Mouse (Mus musculus) midbrain, embryonic 11.5 days (tissue): ENCODE measurements at regions not wholly inside any gene's neighbourhood (a gene's known extent, or its start where the extent isn't known, plus 50 kb on each side); places are given as distances from the start of the nearest gene placed in this dataset.

Experiments
- ATAC-seq: fragments of 200-750 bp; cut with Nextera tagmentation; 2 replicates; pipeline ENCODE4 v1.8.0; 2017; ENCODE audit warnings: moderate TSS enrichment, moderate library complexity; ENCODE audit not compliant: low FRiP score
- DNase-seq: peaks from one replicate; pipeline ENCODE4 v3.0.0; 2015; ENCODE audit warnings: low spot score; ENCODE audit errors: missing footprints
- H3K27ac ChIP-seq: fragments of 300-500 bp; sonication (generic); 2 replicates; pipeline ENCODE4 v1.5.1; 2014; ENCODE audit warnings: low read depth, low read length
- H3K27me3 ChIP-seq: fragments of 300-500 bp; sonication (generic); 2 replicates; pipeline ENCODE4 v1.6.1; 2014; ENCODE audit warnings: mild to moderate bottlenecking, low read length, moderate library complexity, mixed read lengths; ENCODE audit not compliant: control insufficient read depth, insufficient read depth
- H3K36me3 ChIP-seq: fragments of 300-500 bp; sonication (generic); 2 replicates; pipeline ENCODE4 v1.6.1; 2014; ENCODE audit warnings: mild to moderate bottlenecking, low read length, moderate library complexity, mixed read lengths; ENCODE audit not compliant: control insufficient read depth, insufficient read depth
- H3K4me1 ChIP-seq: fragments of 300-500 bp; sonication (generic); 2 replicates; pipeline ENCODE4 v1.6.1; 2014; ENCODE audit warnings: low read length; ENCODE audit not compliant: control insufficient read depth, insufficient read depth
- H3K4me2 ChIP-seq: fragments of 300-500 bp; sonication (generic); 2 replicates; pipeline ENCODE4 v1.6.1; 2014; ENCODE audit warnings: mild to moderate bottlenecking, moderate library complexity
- H3K4me3 ChIP-seq: fragments of 300-500 bp; sonication (generic); 2 replicates; pipeline ENCODE4 v1.5.1; 2014; ENCODE audit warnings: low read depth, low read length
- H3K9ac ChIP-seq: fragments of 300-500 bp; sonication (generic); 2 replicates; pipeline ENCODE4 v1.6.1; 2014; ENCODE audit warnings: low read length
- H3K9me3 ChIP-seq: fragments of 300-500 bp; sonication (generic); 2 replicates; pipeline ENCODE4 v1.6.1; 2016; ENCODE audit warnings: low read length; ENCODE audit not compliant: control insufficient read depth
- WGBS: fragments of 180-500 bp; shearing (Covaris S2); extraction: QIAGEN DNeasy Blood & Tissue Kit; methylation state at CpG from one replicate; pipeline ENCODE4 v1.1.7; 2014; 5-methylcytosine and 5-hydroxymethylcytosine counted together

DNA sequence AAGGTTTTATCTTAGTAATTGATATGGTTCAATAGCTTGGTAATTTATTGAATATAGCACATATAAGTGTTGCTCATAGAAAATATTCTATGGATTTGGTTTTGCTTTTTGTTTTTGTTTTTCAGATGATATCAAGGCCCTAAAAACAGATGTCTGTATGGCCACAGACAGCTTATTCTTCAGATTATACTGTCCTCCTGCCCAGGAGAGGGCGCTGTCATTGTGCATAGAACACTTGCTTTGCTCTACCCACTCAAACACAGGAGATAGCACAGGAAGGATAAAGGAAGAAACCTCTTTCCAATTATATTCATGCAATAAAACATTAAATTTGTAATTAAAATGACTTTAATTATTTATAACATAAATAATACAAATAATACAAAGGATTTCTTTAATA is 115.4 kb upstream of the Ndst3 start:
- Histone ChIP-seq H3K9ac (no peak overlapping the region), H3K27me3 (no peaks in the 10 kb centered on the region), H3K36me3 (no peaks in the 10 kb centered on the region), H3K27ac (no peak overlapping the region), H3K4me2 (no peak overlapping the region), H3K4me1 (peaks cover 2% of the 10 kb centered on the region; the same call in 1 of the 2 replicates), H3K9me3 (no peaks in the 10 kb centered on the region), H3K4me3 (no peak overlapping the region)
- ATAC-seq = no peak
- DNase-seq = peak; percentile 26
- 91% methylated on average over 1 of the region's 1 CpGs for WGBS

DNA sequence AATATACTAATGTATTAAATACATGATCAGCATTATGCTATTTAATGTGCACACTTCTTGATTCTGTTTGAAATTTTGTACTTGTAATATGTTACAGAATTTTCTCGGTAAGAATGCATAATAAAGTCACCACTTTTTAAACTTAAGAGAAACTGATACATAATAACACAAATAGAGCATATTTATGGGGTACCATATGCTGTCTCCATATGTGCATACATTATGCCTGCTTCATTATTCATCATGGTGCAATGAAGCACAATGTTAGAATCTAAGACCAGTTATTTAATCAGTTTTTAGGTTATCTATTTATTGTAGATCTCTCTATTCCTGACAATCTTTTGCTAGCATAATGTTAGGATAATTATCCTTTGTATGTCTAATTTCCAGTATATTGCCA is 115.9 kb upstream of the Ndst3 start:
- H3K4me1 ChIP-seq = peaks cover 4% of the 10 kb centered on the region; the same call in 1 of the 2 replicates
- no peak overlapping the region for H3K4me3 ChIP-seq
- ATAC-seq = no peak
- no peak overlapping the region for H3K27ac ChIP-seq
- H3K9me3 ChIP-seq = no peaks in the 10 kb centered on the region
- H3K4me2 ChIP-seq = no peak overlapping the region
- 93% methylated on average over 1 of the region's 1 CpGs for WGBS
- DNase-seq = no peak
- no peaks in the 10 kb centered on the region for H3K36me3 ChIP-seq
- H3K27me3 ChIP-seq = no peaks in the 10 kb centered on the region
- H3K9ac ChIP-seq = no peak overlapping the region

DNA sequence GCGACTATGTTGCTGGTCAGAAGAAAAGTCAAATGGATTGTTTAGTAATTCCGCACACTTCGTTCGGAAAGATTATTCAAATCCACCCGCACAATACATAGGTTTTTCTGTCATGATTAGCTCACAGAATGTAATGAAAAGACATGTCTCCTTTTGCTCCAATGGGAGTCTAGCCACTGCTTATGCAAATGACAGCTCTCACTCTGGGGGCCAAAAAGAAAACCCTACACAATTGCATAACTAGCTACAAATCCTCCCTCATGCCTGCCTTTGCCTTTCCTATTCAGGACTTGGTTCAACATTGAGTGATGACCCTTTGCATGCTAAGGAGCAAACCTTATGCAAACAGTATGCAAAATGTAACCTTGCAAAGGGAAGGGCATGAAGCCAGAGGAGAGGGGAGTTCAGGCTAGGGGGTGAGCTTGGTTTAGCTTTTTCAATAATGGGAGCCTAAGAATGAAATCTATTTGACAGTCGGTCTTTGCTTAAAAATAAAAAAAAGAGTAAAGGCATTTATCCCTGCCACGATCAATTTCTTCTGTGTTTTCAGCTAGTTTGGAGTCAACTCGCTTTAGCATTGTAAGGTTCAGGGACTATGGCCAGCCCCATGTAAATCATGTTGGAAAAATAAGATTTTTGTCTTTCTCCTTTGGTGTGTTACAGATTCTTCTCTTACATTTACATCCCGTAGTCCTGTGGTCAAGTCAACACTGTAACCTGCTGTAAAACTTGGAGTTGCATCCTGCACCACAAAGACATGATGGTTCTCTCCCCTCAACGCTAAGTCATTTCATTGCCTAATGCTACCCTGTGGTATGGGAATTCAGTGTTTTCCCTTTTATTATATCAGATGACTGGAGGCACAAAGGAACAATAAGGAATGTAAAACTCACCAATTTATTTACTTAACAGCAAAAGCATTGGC is 119.6 kb upstream of the Ndst3 start:
- DNase-seq (peak; percentile 92), ATAC-seq (peak; percentile 88)
- H3K9ac ChIP-seq = no peak overlapping the region

DNA sequence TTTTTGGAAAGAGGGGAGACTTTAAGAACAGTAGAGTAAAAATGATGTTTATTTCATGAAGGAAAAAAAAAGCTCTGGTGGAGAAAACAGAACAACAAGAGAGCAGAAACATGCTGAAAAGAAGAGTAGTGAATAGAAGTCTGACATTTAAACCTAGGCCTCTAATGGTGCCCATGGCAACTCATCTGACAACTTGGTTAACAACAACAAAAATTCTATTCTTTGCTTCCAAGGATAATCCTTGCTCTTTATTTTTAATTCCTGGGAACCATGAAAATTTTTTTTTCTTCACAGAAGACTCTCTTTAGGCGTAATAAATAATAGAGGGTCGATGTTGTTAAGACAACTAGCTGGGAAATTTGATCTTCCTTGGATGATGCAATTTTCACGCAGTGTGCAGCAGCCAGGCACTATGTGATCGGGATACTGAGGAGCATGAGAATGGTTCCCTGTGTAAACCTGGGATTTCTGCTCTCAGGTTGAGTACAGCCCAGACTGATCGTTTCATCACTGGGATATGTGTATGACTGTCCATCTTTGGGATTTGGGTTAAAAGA is 120.4 kb upstream of the Ndst3 start:
- H3K4me3 ChIP-seq = no peak overlapping the region
- H3K27ac ChIP-seq = peak overlapping the region; percentile 55
- no peak overlapping the region for H3K9ac ChIP-seq
- no peaks in the 10 kb centered on the region for H3K9me3 ChIP-seq
- no peaks in the 10 kb centered on the region for H3K27me3 ChIP-seq
- no peak overlapping the region for H3K4me2 ChIP-seq
- WGBS = 27% methylated on average over 5 of the region's 5 CpGs
- peak; percentile 83 for ATAC-seq
- no peaks in the 10 kb centered on the region for H3K36me3 ChIP-seq
- H3K4me1 ChIP-seq = peaks cover 4% of the 10 kb centered on the region; the same call in 1 of the 2 replicates
- DNase-seq = peak; percentile 90

More for the DNA sequence above, 119.6 kb upstream of the Ndst3 start:
- Histone ChIP-seq H3K4me1 (peaks cover 4% of the 10 kb centered on the region; the same call in 1 of the 2 replicates), H3K4me2 (no peak overlapping the region), H3K27ac (peak overlapping the region; percentile 55), H3K36me3 (no peaks in the 10 kb centered on the region), H3K4me3 (no peak overlapping the region), H3K27me3 (no peaks in the 10 kb centered on the region), H3K9me3 (no peaks in the 10 kb centered on the region)
- 47% methylated on average over 10 of the region's 10 CpGs for WGBS

DNA sequence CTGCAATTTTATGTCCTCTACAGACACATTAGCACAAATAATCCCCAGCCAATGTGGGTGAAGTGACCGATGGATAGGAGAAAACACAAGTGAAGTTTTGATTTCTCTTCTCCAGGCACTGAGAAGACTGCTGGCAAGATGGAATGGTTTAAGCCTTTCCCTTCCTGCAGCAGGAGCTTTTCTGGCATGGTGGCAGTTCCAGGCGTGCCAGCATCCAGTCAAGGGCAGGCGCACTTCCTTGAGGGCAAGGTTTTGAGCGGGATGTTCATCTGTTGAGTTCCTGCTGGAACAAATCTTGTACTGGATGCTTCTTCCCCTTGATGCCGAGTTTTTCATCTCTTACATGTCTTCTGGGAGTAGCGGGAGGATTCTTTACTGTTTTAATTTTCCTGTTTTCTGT is 138.1 kb upstream of the Ndst3 start:
- no peak for ATAC-seq
- H3K36me3 ChIP-seq = no peaks in the 10 kb centered on the region

DNA sequence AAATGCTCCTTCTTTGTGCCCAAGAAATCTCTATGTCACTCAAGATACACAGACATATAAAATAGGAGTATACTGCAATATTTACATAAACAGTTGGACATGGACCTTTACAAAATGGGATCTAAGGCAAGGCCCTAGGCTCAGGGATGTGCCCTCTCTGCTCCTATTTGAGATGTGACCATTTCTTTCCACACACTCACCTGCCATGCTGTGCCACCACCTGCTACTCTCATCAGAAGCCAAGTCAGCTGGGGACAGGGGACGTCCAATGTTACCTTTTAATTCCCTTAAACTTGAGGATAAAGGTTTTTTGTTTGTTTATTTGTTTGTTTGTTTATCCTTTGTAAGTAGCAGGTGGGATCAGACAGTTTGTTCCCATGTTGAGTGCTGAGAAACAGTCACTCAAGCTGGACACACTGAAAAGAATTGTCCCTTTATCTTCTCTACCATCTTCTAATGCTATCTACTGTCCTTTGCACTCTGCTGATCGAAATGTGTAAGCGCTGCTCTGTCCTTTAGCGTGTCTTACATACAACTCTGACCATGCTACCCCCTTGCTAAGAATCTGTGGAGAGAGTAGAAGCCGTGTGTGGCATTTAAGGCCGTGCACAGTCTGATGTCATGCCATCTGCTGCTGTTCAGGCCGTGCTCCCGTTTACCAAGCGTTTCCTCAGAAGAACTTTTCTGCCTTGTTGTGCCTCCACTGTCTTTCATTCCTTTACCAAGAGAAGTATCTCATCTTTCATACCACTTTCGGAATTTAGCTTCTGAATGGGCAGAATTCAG is 147.9 kb upstream of the Ndst3 start:
- DNase-seq = no peak
- Histone ChIP-seq H3K9me3 (no peaks in the 10 kb centered on the region), H3K9ac (no peak overlapping the region), H3K27me3 (no peaks in the 10 kb centered on the region), H3K4me2 (no peak overlapping the region), H3K4me3 (no peak overlapping the region), H3K36me3 (no peaks in the 10 kb centered on the region), H3K27ac (no peak overlapping the region), H3K4me1 (no peaks in the 10 kb centered on the region)
- no peak for ATAC-seq
- WGBS = 86% methylated on average over 10 of the region's 10 CpGs

More for the DNA sequence above, 138.1 kb upstream of the Ndst3 start:
- WGBS = 75% methylated on average over 6 of the region's 6 CpGs
- Histone ChIP-seq H3K9ac (no peak overlapping the region), H3K4me2 (no peak overlapping the region), H3K27me3 (no peaks in the 10 kb centered on the region), H3K4me1 (no peaks in the 10 kb centered on the region), H3K27ac (no peak overlapping the region), H3K4me3 (no peak overlapping the region), H3K9me3 (no peaks in the 10 kb centered on the region)
- DNase-seq = no peak

DNA sequence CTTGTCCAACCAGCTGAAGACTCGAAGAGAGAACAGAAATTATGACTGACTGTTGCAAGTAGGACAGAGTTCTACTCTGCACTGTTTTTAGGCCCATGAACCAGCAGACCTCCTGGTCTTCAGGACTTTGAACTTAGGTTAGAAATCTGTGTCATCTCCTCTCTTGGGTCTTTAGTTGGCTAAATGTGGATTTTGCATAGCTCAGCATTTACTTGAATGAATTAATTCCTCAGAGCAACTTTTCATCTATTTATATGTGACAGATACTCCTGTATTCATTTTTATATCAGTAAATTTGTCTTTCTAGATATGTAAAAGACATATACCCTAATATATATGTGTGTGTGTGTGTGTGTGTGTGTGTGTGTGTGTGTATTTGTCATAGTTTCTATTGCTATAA is 155.9 kb upstream of the Ndst3 start:
- Histone ChIP-seq H3K9ac (no peak overlapping the region), H3K4me3 (no peak overlapping the region), H3K36me3 (no peaks in the 10 kb centered on the region), H3K9me3 (no peaks in the 10 kb centered on the region), H3K27ac (no peak overlapping the region), H3K27me3 (no peaks in the 10 kb centered on the region), H3K4me2 (no peak overlapping the region), H3K4me1 (no peaks in the 10 kb centered on the region)
- ATAC-seq (no peak), DNase-seq (no peak)
- WGBS = 96% methylated on average over 1 of the region's 1 CpGs

DNA sequence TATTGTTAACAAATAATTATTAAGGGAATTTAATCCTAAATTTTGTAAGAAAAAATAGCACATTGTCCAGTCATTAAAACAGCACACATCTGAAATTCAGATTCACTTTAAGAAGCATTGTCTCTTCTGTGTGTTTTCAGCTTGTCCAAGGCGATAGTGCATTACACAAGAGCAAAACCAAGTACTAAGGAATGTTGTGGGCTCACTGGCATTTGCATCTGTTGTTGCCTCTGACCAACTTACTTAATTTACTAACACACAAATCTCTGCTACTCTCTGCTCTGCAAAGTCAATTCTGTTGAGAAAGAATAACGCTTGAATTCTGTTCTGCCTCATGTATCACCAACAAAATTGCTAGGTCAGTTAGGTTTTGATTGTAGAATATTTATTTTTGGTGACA is 158.0 kb upstream of the Ndst3 start:
- Histone ChIP-seq H3K27me3 (no peaks in the 10 kb centered on the region), H3K4me2 (no peak overlapping the region), H3K9ac (no peak overlapping the region), H3K4me3 (no peak overlapping the region), H3K36me3 (no peaks in the 10 kb centered on the region), H3K9me3 (no peaks in the 10 kb centered on the region), H3K27ac (no peak overlapping the region), H3K4me1 (no peaks in the 10 kb centered on the region)
- no peak for DNase-seq
- WGBS = 86% methylated on average over 2 of the region's 2 CpGs
- no peak for ATAC-seq

DNA sequence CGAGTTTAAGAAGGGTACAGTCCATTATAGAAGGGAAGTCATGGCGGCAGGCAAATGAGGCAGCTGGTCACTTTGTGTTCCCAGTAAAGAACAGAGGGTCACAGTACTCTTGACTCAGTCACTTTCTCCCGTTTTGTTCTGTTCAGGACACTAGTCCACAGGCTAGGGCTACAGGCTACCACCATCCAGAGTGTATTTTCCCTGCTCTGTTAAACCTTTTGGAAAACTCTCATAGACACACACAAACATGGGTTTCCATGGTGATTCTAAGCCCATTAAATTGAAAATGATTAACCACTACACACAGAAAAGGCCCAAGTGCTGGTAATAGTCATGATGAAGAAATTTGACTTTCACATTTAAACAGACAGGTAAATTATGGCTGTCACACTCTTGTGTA is 162.2 kb upstream of the Ndst3 start:
- no peak overlapping the region for H3K4me3 ChIP-seq
- H3K4me2 ChIP-seq = no peak overlapping the region
- H3K9me3 ChIP-seq = no peaks in the 10 kb centered on the region
- H3K4me1 ChIP-seq = no peaks in the 10 kb centered on the region
- DNase-seq (no peak), ATAC-seq (no peak)
- no peaks in the 10 kb centered on the region for H3K27me3 ChIP-seq
- H3K9ac ChIP-seq = no peak overlapping the region
- no peak overlapping the region for H3K27ac ChIP-seq
- H3K36me3 ChIP-seq = no peaks in the 10 kb centered on the region
- WGBS = 81% methylated on average over 3 of the region's 3 CpGs
